Mouse (Mus musculus) MEL (cell line): ENCODE data around the gene Ccser1. TPM values are rescaled to one million over a fixed set of nuclear protein-coding genes. Genes with fewer than 3 reads are reported as not detected.

Experiments
- DNase-seq: peaks from one replicate; pipeline ENCODE4 v3.0.0; 2011; ENCODE audit warnings: low read depth, low spot score
- H3K27ac ChIP-seq: 2 replicates; pipeline ENCODE4 v1.5.1; 2012; ENCODE audit warnings: low read depth, mild to moderate bottlenecking, control low read depth, low read length, moderate library complexity; ENCODE audit not compliant: control insufficient read depth
- H3K27me3 ChIP-seq, 2 experiments: fragments of 150-350 bp in 1 of 2; sonication (generic) in 1 of 2; 2 replicates each; pipeline ENCODE4 v1.6.1; 2012; ENCODE audit warnings: low read length in 2 of 2, mild to moderate bottlenecking in 2 of 2, improper control_type of control experiment in 1 of 2, moderate library complexity in 1 of 2; ENCODE audit not compliant: insufficient read depth in 2 of 2, control insufficient read depth in 1 of 2
- H3K36me3 ChIP-seq, 2 experiments: 2 replicates each; pipeline ENCODE4 v1.6.1; 2012 to 2014; ENCODE audit warnings: low read length in 2 of 2, improper control_type of control experiment in 1 of 2, inconsistent platforms in 1 of 2, mild to moderate bottlenecking in 1 of 2; ENCODE audit not compliant: insufficient read depth in 2 of 2, control insufficient read depth in 1 of 2
- H3K4me1 ChIP-seq, 2 experiments: fragments of 150-350 bp in 1 of 2; sonication (generic) in 1 of 2; 2 replicates each; pipeline ENCODE4 v1.6.1; 2012; ENCODE audit warnings: low read length in 2 of 2, improper control_type of control experiment in 1 of 2, mild to moderate bottlenecking in 1 of 2; ENCODE audit not compliant: insufficient read depth in 2 of 2, control insufficient read depth in 1 of 2
- H3K4me3 ChIP-seq, 2 experiments: fragments of 150-350 bp in 1 of 2; sonication (generic) in 1 of 2; 2 replicates each; pipeline ENCODE4 v1.5.1; 2012; ENCODE audit warnings: low read depth in 2 of 2, low read length in 2 of 2, mild to moderate bottlenecking in 2 of 2, moderate library complexity in 2 of 2, control low read depth in 1 of 2, improper control_type of control experiment in 1 of 2; ENCODE audit not compliant: control insufficient read depth in 1 of 2, insufficient read depth in 1 of 2
- H3K79me2 ChIP-seq: 2 replicates; pipeline ENCODE4 v1.6.1; 2012; ENCODE audit warnings: mild to moderate bottlenecking, low read length, moderate library complexity; ENCODE audit not compliant: control insufficient read depth, poor library complexity, insufficient read depth
- H3K9ac ChIP-seq: 2 replicates; pipeline ENCODE4 v1.6.1; 2012; ENCODE audit warnings: low read depth, mild to moderate bottlenecking, control low read depth, low read length, moderate library complexity; ENCODE audit not compliant: control insufficient read depth, poor library complexity, severe bottlenecking
- H3K9me3 ChIP-seq: fragments of 150-350 bp; sonication (generic); replicated peaks from 2 replicates; pipeline ENCODE4 v1.6.1; 2012; ENCODE audit warnings: mild to moderate bottlenecking, low read length, improper control_type of control experiment, moderate library complexity; ENCODE audit not compliant: insufficient read depth
- BHLHE40 ChIP-seq: IDR thresholded peaks from 2 replicates; pipeline ENCODE4 v1.6.1; 2012; ENCODE audit warnings: low read depth, mild to moderate bottlenecking, inconsistent platforms, low read length, improper control_type of control experiment, borderline replicate concordance
- CHD2 ChIP-seq: IDR thresholded peaks from 2 replicates; pipeline ENCODE4 v1.6.1; 2011; ENCODE audit warnings: low read length, improper control_type of control experiment
- CTCF ChIP-seq, 3 experiments: IDR thresholded peaks in 2 of 3; conservative IDR thresholded peaks in 1 of 3; 2 replicates each; pipeline ENCODE4 v1.5.1; 2011 to 2012; ENCODE audit warnings: low read length in 3 of 3, low read depth in 2 of 3, mild to moderate bottlenecking in 2 of 3, improper control_type of control experiment in 1 of 3, inconsistent platforms in 1 of 3, mixed read lengths in 1 of 3, moderate library complexity in 1 of 3; ENCODE audit not compliant: control insufficient read depth in 1 of 3, insufficient read depth in 1 of 3, poor library complexity in 1 of 3, severe bottlenecking in 1 of 3
- E2F4 ChIP-seq: IDR thresholded peaks from 2 replicates; pipeline ENCODE4 v1.6.1; 2011; ENCODE audit warnings: low read depth, low read length, improper control_type of control experiment, borderline replicate concordance
- ELF1 ChIP-seq: IDR thresholded peaks from 2 replicates; pipeline ENCODE4 v1.6.1; 2014; ENCODE audit warnings: low read depth, mild to moderate bottlenecking, inconsistent platforms, low read length, improper control_type of control experiment, moderate library complexity
- ETS1 ChIP-seq: IDR thresholded peaks from 2 replicates; pipeline ENCODE4 v1.6.1; 2012; ENCODE audit warnings: low read depth, mild to moderate bottlenecking, inconsistent platforms, low read length, improper control_type of control experiment, moderate library complexity
- GATA1 ChIP-seq: IDR thresholded peaks from 2 replicates; pipeline ENCODE4 v1.6.1; 2011; ENCODE audit warnings: low read depth, low read length, improper control_type of control experiment
- HCFC1 ChIP-seq: IDR thresholded peaks from 2 replicates; pipeline ENCODE4 v1.6.1; 2012; ENCODE audit warnings: low read depth, mild to moderate bottlenecking, inconsistent platforms, low read length, improper control_type of control experiment, moderate library complexity
- KAT2A ChIP-seq: conservative IDR thresholded peaks from 2 replicates; pipeline ENCODE4 v1.6.1; 2012; ENCODE audit warnings: low read depth, low read length, improper control_type of control experiment, inconsistent platforms
- MAFK ChIP-seq: IDR thresholded peaks from 2 replicates; pipeline ENCODE4 v1.6.1; 2011; ENCODE audit warnings: low read depth, mild to moderate bottlenecking, low read length, improper control_type of control experiment, borderline replicate concordance
- MAX ChIP-seq: IDR thresholded peaks from 2 replicates; pipeline ENCODE4 v1.6.1; 2011; ENCODE audit warnings: low read length, improper control_type of control experiment
- MAZ ChIP-seq: IDR thresholded peaks from 2 replicates; pipeline ENCODE4 v1.6.1; 2012; ENCODE audit warnings: low read depth, mild to moderate bottlenecking, inconsistent platforms, low read length, improper control_type of control experiment
- MXI1 ChIP-seq: IDR thresholded peaks from 2 replicates; pipeline ENCODE4 v1.6.1; 2011; ENCODE audit warnings: mild to moderate bottlenecking, low read depth, low read length, improper control_type of control experiment
- MYC ChIP-seq: IDR thresholded peaks from 2 replicates; pipeline ENCODE4 v1.6.1; 2011; ENCODE audit warnings: low read depth, mild to moderate bottlenecking, low read length, improper control_type of control experiment, moderate library complexity
- POLR2A ChIP-seq, 2 experiments: IDR thresholded peaks; 2 replicates each; pipeline ENCODE4 v1.6.1; 2011 to 2012; ENCODE audit warnings: low read length in 2 of 2, mild to moderate bottlenecking in 2 of 2, control low read depth in 1 of 2, improper control_type of control experiment in 1 of 2, low read depth in 1 of 2, moderate library complexity in 1 of 2; ENCODE audit not compliant: control insufficient read depth in 1 of 2, insufficient read depth in 1 of 2, poor library complexity in 1 of 2
- RAD21 ChIP-seq: IDR thresholded peaks from 2 replicates; pipeline ENCODE4 v1.6.1; 2011; ENCODE audit warnings: mild to moderate bottlenecking, low read depth, low read length, improper control_type of control experiment
- SIN3A ChIP-seq: IDR thresholded peaks from 2 replicates; pipeline ENCODE4 v1.6.1; 2012; ENCODE audit warnings: low read length, improper control_type of control experiment, inconsistent platforms
- SMC3 ChIP-seq: IDR thresholded peaks from 2 replicates; pipeline ENCODE4 v1.6.1; 2011; ENCODE audit warnings: low read depth, low read length, improper control_type of control experiment
- TAL1 ChIP-seq: IDR thresholded peaks from 2 replicates; pipeline ENCODE4 v1.6.1; 2012; ENCODE audit warnings: mild to moderate bottlenecking, inconsistent platforms, low read length, moderate library complexity, mixed read lengths
- TBP ChIP-seq: IDR thresholded peaks from 2 replicates; pipeline ENCODE4 v1.8.0; 2011; ENCODE audit warnings: low read depth, low read length, improper control_type of control experiment
- TCF12 ChIP-seq: IDR thresholded peaks from 2 replicates; pipeline ENCODE4 v1.6.1; 2014; ENCODE audit warnings: low read depth, mild to moderate bottlenecking, inconsistent platforms, low read length, improper control_type of control experiment, moderate library complexity
- UBTF ChIP-seq: IDR thresholded peaks from 2 replicates; pipeline ENCODE4 v1.6.1; 2012; ENCODE audit warnings: low read depth, mild to moderate bottlenecking, inconsistent platforms, low read length, improper control_type of control experiment, moderate library complexity, borderline replicate concordance; ENCODE audit not compliant: insufficient read depth
- USF2 ChIP-seq, 2 experiments: IDR thresholded peaks; 2 replicates each; pipeline ENCODE4 v1.6.1; 2011 to 2012; ENCODE audit warnings: improper control_type of control experiment in 2 of 2, low read length in 2 of 2, borderline replicate concordance in 1 of 2, inconsistent platforms in 1 of 2, low read depth in 1 of 2, mild to moderate bottlenecking in 1 of 2; ENCODE audit not compliant: insufficient read depth in 1 of 2
- ZC3H11A ChIP-seq: IDR thresholded peaks from 2 replicates; pipeline ENCODE4 v1.6.1; 2012; ENCODE audit warnings: low read depth, mild to moderate bottlenecking, inconsistent platforms, low read length, improper control_type of control experiment
- ZKSCAN1 ChIP-seq: IDR thresholded peaks from 2 replicates; pipeline ENCODE4 v1.6.1; 2012; ENCODE audit warnings: low read depth, mild to moderate bottlenecking, inconsistent platforms, low read length, improper control_type of control experiment, moderate library complexity
- ZMIZ1 ChIP-seq: IDR thresholded peaks from 2 replicates; pipeline ENCODE4 v1.6.1; 2012; ENCODE audit warnings: low read depth, mild to moderate bottlenecking, inconsistent platforms, low read length, improper control_type of control experiment, moderate library complexity
- ZNF384 ChIP-seq: IDR thresholded peaks from 2 replicates; pipeline ENCODE4 v1.6.1; 2012; ENCODE audit warnings: low read depth, mild to moderate bottlenecking, inconsistent platforms, low read length, improper control_type of control experiment
- polyA plus RNA-seq, 2 experiments: library from polyadenylated mRNA; stranded (reverse) in 1 of 2; unstranded in 1 of 2; fragments of >175 nt in 1 of 2; fragments of >200 nt in 1 of 2; gene quantifications; 2 replicates each; pipeline versions ENCODE4 v1.2.1 to v1.2.4; 2012; ENCODE audit warnings: low replicate concordance in 2 of 2, low read depth in 1 of 2; ENCODE audit not compliant: insufficient read length in 2 of 2, insufficient read depth in 1 of 2, missing spikeins in 1 of 2
- total RNA-seq: library from RNA; depleted of rRNA; stranded (reverse); fragments of 300-350 nt; gene quantifications from 2 replicates; pipeline ENCODE4 v1.2.3, GENCODE M21; 2012

Gene Ccser1
- total and polyA plus RNA-seq, 3 experiments: not detected

- no peak overlapping the region for H3K27ac ChIP-seq
- no peak overlapping the region for H3K4me3 ChIP-seq
- peak; percentile 1 for DNase-seq
- TF ChIP-seq MXI1 (no peak), E2F4 (no peak), MAFK (no peak), KAT2A (no peak), ZNF384 (no peak), MAZ (no peak), GATA1 (no peak), MAX (no peak), MYC (no peak), CHD2 (no peak), UBTF (no peak), ELF1 (no peak), ZC3H11A (no peak), ZMIZ1 (no peak), USF2 (IDR thresholded peaks at IDR 0.05; ENCODE audit: borderline replicate concordance in 1 of 2, insufficient read depth in 1 of 2, low read depth in 1 of 2, low read length in 2 of 2) (no peak), TCF12 (no peak), HCFC1 (no peak), ETS1 (no peak), CTCF (IDR thresholded peaks at IDR 0.05 in 2 of 3, conservative IDR thresholded peaks at IDR 0.05 in 1 of 3; ENCODE audit: control insufficient read depth in 1 of 3, insufficient read depth in 1 of 3, low read depth in 2 of 3, low read length in 3 of 3, poor library complexity in 1 of 3, severe bottlenecking in 1 of 3) (peak in 1 of 3 experiments; percentile 20; a peak in 2 of 6 replicates), SIN3A (no peak), BHLHE40 (no peak), TBP (no peak), TAL1 (no peak), SMC3 (0 out of 2 replicates have a peak, but pooled peaks have one; percentile 20), RAD21 (peak; percentile 15; the same call in 1 of the 2 replicates), ZKSCAN1 (peak; percentile 80), POLR2A (IDR thresholded peaks at IDR 0.05; ENCODE audit: control insufficient read depth in 1 of 2, insufficient read depth in 1 of 2, low read depth in 1 of 2, low read length in 2 of 2, poor library complexity in 1 of 2) (no peak)
- H3K79me2 ChIP-seq: no peaks in the 10 kb centered on the region
- no peak overlapping the region for H3K9ac ChIP-seq
- no peaks in the 10 kb centered on the region for H3K27me3 ChIP-seq
- H3K9me3 ChIP-seq: no peaks in the 10 kb centered on the region
- no peaks in the 10 kb centered on the region for H3K36me3 ChIP-seq
- H3K4me1 ChIP-seq: no peaks in the 10 kb centered on the region
These were observed 798.3 kb downstream of the Ccser1 start for GRCm38 (mm10) chr6:61978379-61978778.
